Mouse (Mus musculus): ENCODE measurements around the gene Pkhd1. TPM values are rescaled to one million over a fixed set of nuclear protein-coding genes. Genes with fewer than 3 reads are reported as not detected.

Gene Pkhd1
- total and polyA plus RNA-seq, 2 experiments from 2014 or later, result 0.38 TPM; not detected in 1

- TF ChIP-seq EP300 (IDR thresholded peaks at IDR 0.05; ENCODE audit: low read depth), result no peak
- no peak for TF ChIP-seq CTCF (IDR thresholded peaks at IDR 0.05; ENCODE audit: low read depth)
Measured at GRCm38 (mm10) chr1:20117331-20117730, 500.5 kb downstream of the Pkhd1 start.

GRCm38 (mm10) chr1:20069733-20070132 is 548.1 kb downstream of the Pkhd1 start:
- H3K4me1 ChIP-seq (ENCODE audit: control insufficient read depth, insufficient read depth), result no peaks in the 10 kb centered on the region
- no peak overlapping the region for H3K9ac ChIP-seq (replicated peaks; ENCODE audit: low read depth, low read length)
- no peaks in the 10 kb centered on the region for H3K36me3 ChIP-seq (replicated peaks; ENCODE audit: control insufficient read depth, insufficient read depth, low read length)
- H3K27ac ChIP-seq (ENCODE audit: low read depth), result no peak overlapping the region
- ATAC-seq (ENCODE audit: insufficient read depth, low read depth) (no peak), DNase-seq (ENCODE audit: low spot score) (no peak)
- no peak overlapping the region for H3K4me2 ChIP-seq (ENCODE audit: low read depth, low read length)
- TF ChIP-seq CTCF (IDR thresholded peaks at IDR 0.05; ENCODE audit: low read depth) (no peak), EP300 (IDR thresholded peaks at IDR 0.05; ENCODE audit: low read depth) (no peak)
- 65% methylated on average over 3 of the region's 3 CpGs for WGBS
- no peaks in the 10 kb centered on the region for H3K9me3 ChIP-seq (replicated peaks; ENCODE audit: control insufficient read depth, low read length)
- H3K4me3 ChIP-seq (ENCODE audit: low read depth, low read length), result no peak overlapping the region
- H3K27me3 ChIP-seq (ENCODE audit: control insufficient read depth, insufficient read depth, low read length), result no peaks in the 10 kb centered on the region

More at GRCm38 (mm10) chr1:20117331-20117730, 500.5 kb downstream of the Pkhd1 start:
- DNase-seq (ENCODE audit: low spot score), result no peak
- Histone ChIP-seq H3K36me3 (replicated peaks; ENCODE audit: control insufficient read depth, insufficient read depth, low read length) (no peaks in the 10 kb centered on the region), H3K9ac (replicated peaks; ENCODE audit: low read depth, low read length) (no peak overlapping the region), H3K27me3 (ENCODE audit: control insufficient read depth, insufficient read depth, low read length) (no peaks in the 10 kb centered on the region), H3K27ac (ENCODE audit: low read depth) (no peak overlapping the region), H3K9me3 (replicated peaks; ENCODE audit: control insufficient read depth, low read length) (no peaks in the 10 kb centered on the region), H3K4me1 (ENCODE audit: control insufficient read depth, insufficient read depth) (no peaks in the 10 kb centered on the region), H3K4me2 (ENCODE audit: low read depth, low read length) (no peak overlapping the region), H3K4me3 (ENCODE audit: low read depth, low read length) (no peak overlapping the region)
- WGBS, result 73% methylated on average over 1 of the region's 1 CpGs
- ATAC-seq (ENCODE audit: insufficient read depth, low read depth), result no peak

- Histone ChIP-seq H3K4me2 (ENCODE audit: low read depth, low read length) (no peak overlapping the region), H3K36me3 (replicated peaks; ENCODE audit: control insufficient read depth, insufficient read depth, low read length) (no peaks in the 10 kb centered on the region), H3K9me3 (replicated peaks; ENCODE audit: control insufficient read depth, low read length) (no peaks in the 10 kb centered on the region), H3K4me1 (ENCODE audit: control insufficient read depth, insufficient read depth) (no peaks in the 10 kb centered on the region), H3K27ac (ENCODE audit: low read depth) (no peak overlapping the region), H3K4me3 (ENCODE audit: low read depth, low read length) (no peak overlapping the region), H3K9ac (replicated peaks; ENCODE audit: low read depth, low read length) (no peak overlapping the region), H3K27me3 (ENCODE audit: control insufficient read depth, insufficient read depth, low read length) (no peaks in the 10 kb centered on the region)
- DNase-seq (ENCODE audit: low spot score) (peak; percentile 52), ATAC-seq (ENCODE audit: insufficient read depth, low read depth) (peak; percentile 70)
- 40% methylated on average over 3 of the region's 3 CpGs for WGBS
- TF ChIP-seq CTCF (IDR thresholded peaks at IDR 0.05; ENCODE audit: low read depth) (no peak), EP300 (IDR thresholded peaks at IDR 0.05; ENCODE audit: low read depth) (no peak)
Measured at GRCm38 (mm10) chr1:20058245-20058644, 559.6 kb downstream of the Pkhd1 start.

GRCm38 (mm10) chr1:20039389-20039788 is 578.5 kb downstream of the Pkhd1 start:
- H3K27ac ChIP-seq (ENCODE audit: low read depth), result no peak overlapping the region
- TF ChIP-seq EP300 (IDR thresholded peaks at IDR 0.05; ENCODE audit: low read depth), result no peak
- TF ChIP-seq CTCF (IDR thresholded peaks at IDR 0.05; ENCODE audit: low read depth), result no peak
- H3K36me3 ChIP-seq (replicated peaks; ENCODE audit: control insufficient read depth, insufficient read depth, low read length), result no peaks in the 10 kb centered on the region
- ATAC-seq (ENCODE audit: insufficient read depth, low read depth), result no peak
- no peak overlapping the region for H3K4me2 ChIP-seq (ENCODE audit: low read depth, low read length)
- H3K4me1 ChIP-seq (ENCODE audit: control insufficient read depth, insufficient read depth), result no peaks in the 10 kb centered on the region
- H3K9ac ChIP-seq (replicated peaks; ENCODE audit: low read depth, low read length), result no peak overlapping the region
- 75% methylated on average over 3 of the region's 3 CpGs for WGBS
- no peaks in the 10 kb centered on the region for H3K9me3 ChIP-seq (replicated peaks; ENCODE audit: control insufficient read depth, low read length)
- H3K4me3 ChIP-seq (ENCODE audit: low read depth, low read length), result no peak overlapping the region
- H3K27me3 ChIP-seq (ENCODE audit: control insufficient read depth, insufficient read depth, low read length), result no peaks in the 10 kb centered on the region
- DNase-seq (ENCODE audit: low spot score), result no peak

GRCm38 (mm10) chr1:20035277-20035676 is 582.6 kb downstream of the Pkhd1 start:
- H3K9me3 ChIP-seq (replicated peaks; ENCODE audit: control insufficient read depth, low read length), result no peaks in the 10 kb centered on the region
- no peak for ATAC-seq (ENCODE audit: insufficient read depth, low read depth)
- 77% methylated on average over 7 of the region's 7 CpGs for WGBS

GRCm38 (mm10) chr1:20018198-20018925 is 599.5 kb downstream of the Pkhd1 start:
- TF ChIP-seq EP300 (IDR thresholded peaks at IDR 0.05; ENCODE audit: low read depth) (no peak), CTCF (IDR thresholded peaks at IDR 0.05; ENCODE audit: low read depth) (no peak)
- Histone ChIP-seq H3K4me3 (ENCODE audit: low read depth, low read length) (no peak overlapping the region), H3K4me2 (ENCODE audit: low read depth, low read length) (no peak overlapping the region), H3K36me3 (replicated peaks; ENCODE audit: control insufficient read depth, insufficient read depth, low read length) (no peaks in the 10 kb centered on the region), H3K9ac (replicated peaks; ENCODE audit: low read depth, low read length) (no peak overlapping the region), H3K9me3 (replicated peaks; ENCODE audit: control insufficient read depth, low read length) (no peaks in the 10 kb centered on the region), H3K27ac (ENCODE audit: low read depth) (no peak overlapping the region), H3K4me1 (ENCODE audit: control insufficient read depth, insufficient read depth) (no peaks in the 10 kb centered on the region), H3K27me3 (ENCODE audit: control insufficient read depth, insufficient read depth, low read length) (no peaks in the 10 kb centered on the region)
- WGBS, result 74% methylated on average over 8 of the region's 8 CpGs
- no peak for ATAC-seq (ENCODE audit: insufficient read depth, low read depth)
- no peak for DNase-seq (ENCODE audit: low spot score)

More at GRCm38 (mm10) chr1:20035277-20035676, 582.6 kb downstream of the Pkhd1 start:
- H3K36me3 ChIP-seq (replicated peaks; ENCODE audit: control insufficient read depth, insufficient read depth, low read length), result no peaks in the 10 kb centered on the region
- no peak overlapping the region for H3K4me3 ChIP-seq (ENCODE audit: low read depth, low read length)
- H3K9ac ChIP-seq (replicated peaks; ENCODE audit: low read depth, low read length), result no peak overlapping the region
- H3K27ac ChIP-seq (ENCODE audit: low read depth), result no peak overlapping the region
- no peak for DNase-seq (ENCODE audit: low spot score)
- H3K4me1 ChIP-seq (ENCODE audit: control insufficient read depth, insufficient read depth), result no peaks in the 10 kb centered on the region
- H3K27me3 ChIP-seq (ENCODE audit: control insufficient read depth, insufficient read depth, low read length), result no peaks in the 10 kb centered on the region
- no peak for TF ChIP-seq CTCF (IDR thresholded peaks at IDR 0.05; ENCODE audit: low read depth)
- no peak for TF ChIP-seq EP300 (IDR thresholded peaks at IDR 0.05; ENCODE audit: low read depth)
- no peak overlapping the region for H3K4me2 ChIP-seq (ENCODE audit: low read depth, low read length)
